Mouse (Mus musculus) left cerebral cortex, adult 2 months (tissue): ENCODE results near the gene Elovl2. TPM values are rescaled to one million over a fixed set of nuclear protein-coding genes. Genes with fewer than 3 reads are reported as not detected.
A peak's percentile ranks its signal among the peaks of the same experiment; 100 is the strongest.

Experiments used
- DNase-seq, 2 experiments: peaks; one replicate each; pipeline ENCODE4 v3.0.0; 2021 to 2022; ENCODE audit warnings: low spot score in 2 of 2, mixed read lengths in 1 of 2; ENCODE audit errors: extremely low spot score in 1 of 2
- H3K27ac ChIP-seq: fragments of 200-600 bp; 2 replicates; pipeline ENCODE4 v1.8.1; 2022
- H3K4me3 ChIP-seq: fragments of 200-600 bp; 2 replicates; pipeline ENCODE4 v1.8.1; 2022
- CTCF ChIP-seq: fragments of 200-600 bp; IDR thresholded peaks from 2 replicates; pipeline ENCODE4 v1.8.1; 2022; ENCODE audit warnings: antibody characterized with exemption, mild to moderate bottlenecking, moderate library complexity
- intact Hi-C: fragments of 180-260 bp; cut with DNase I; formaldehyde crosslinking; loops from one replicate; pipeline ENCODE4 v1.15.1; 2025
- total RNA-seq, 2 experiments: library from RNA; stranded (reverse); gene quantifications; 2 replicates each; pipeline ENCODE4 v1.2.3; 2021

The Elovl2 gene
- total RNA-seq, 2 experiments from 2014 or later, result 16.0 to 16.7 TPM

- Histone ChIP-seq H3K27ac (peak within 1 kb of the TSS; percentile 99), H3K4me3 (peak within 1 kb of the TSS; percentile 71)
- DNase-seq, result peak; percentile 90 to 96
- intact Hi-C loops, result loop anchor here (1.0 kb wide), 1 partner anchor 356 kb away; the partner anchor contains the start of gene Tmem170b
- peak; percentile 53 for TF ChIP-seq CTCF
Observed at GRCm38 (mm10) chr13:41249538-41250317, 29.5 kb upstream of the Elovl2 start, which contains the start of gene Smim13. Gene Smim13, plus strand, starts transcription at chr13:41249844.

- no peak for TF ChIP-seq CTCF
- DNase-seq, result no peak
- Histone ChIP-seq H3K4me3 (peak overlapping the region; percentile 71), H3K27ac (peak overlapping the region; percentile 99)
- intact Hi-C loops, result loop anchor here (1.0 kb wide), 1 partner anchor 356 kb away; the partner anchor contains the start of gene Tmem170b
Observed at GRCm38 (mm10) chr13:41248751-41249520, 28.7 kb upstream of the Elovl2 start.

GRCm38 (mm10) chr13:41244306-41244830 lies 24.2 kb upstream of the Elovl2 start:
- DNase-seq, result no peak
- Histone ChIP-seq H3K4me3 (no peak overlapping the region), H3K27ac (no peak overlapping the region)
- TF ChIP-seq CTCF, result no peak
- intact Hi-C loops, result loop anchor here (5.0 kb wide), 1 partner anchor 242 kb away; the partner anchor contains the start of gene Pak1ip1

GRCm38 (mm10) chr13:41241557-41241956 lies 21.4 kb upstream of the Elovl2 start:
- intact Hi-C loops, result loop anchor here (5.0 kb wide), 1 partner anchor 239 kb away; the partner anchor contains the start of gene Pak1ip1
- no peak for TF ChIP-seq CTCF
- DNase-seq, result no peak
- no peak overlapping the region for H3K27ac ChIP-seq
- no peak overlapping the region for H3K4me3 ChIP-seq

GRCm38 (mm10) chr13:41238805-41239130 lies 18.6 kb upstream of the Elovl2 start:
- intact Hi-C loops, result loop anchor here (1.0 to 5.0 kb wide), 5 partner anchors 92 to 454 kb away; no protein-coding TSS in a partner anchor
- no peak overlapping the region for H3K4me3 ChIP-seq
- no peak overlapping the region for H3K27ac ChIP-seq
- TF ChIP-seq CTCF, result peak; percentile 75
- no peak for DNase-seq

- DNase-seq, result no peak
- no peak for TF ChIP-seq CTCF
- intact Hi-C loops, result loop anchor here (1.0 to 5.0 kb wide), 5 partner anchors 92 to 454 kb away; no protein-coding TSS in a partner anchor
- no peak overlapping the region for H3K4me3 ChIP-seq
- H3K27ac ChIP-seq, result no peak overlapping the region
Observed at GRCm38 (mm10) chr13:41238035-41238804, 18.0 kb upstream of the Elovl2 start.

- H3K27ac ChIP-seq, result no peak overlapping the region
- DNase-seq, result no peak
- no peak for TF ChIP-seq CTCF
- H3K4me3 ChIP-seq, result no peak overlapping the region
- intact Hi-C loops, result loop anchor here (5.0 kb wide), 2 partner anchors 209 to 394 kb away; no protein-coding TSS in a partner anchor
Observed at GRCm38 (mm10) chr13:41235845-41236741, 15.9 kb upstream of the Elovl2 start.

- no peak for DNase-seq
- TF ChIP-seq CTCF, result no peak
- intact Hi-C loops, result loop anchor here (5.0 kb wide), 2 partner anchors 208 to 393 kb away; no protein-coding TSS in a partner anchor
- no peak overlapping the region for H3K4me3 ChIP-seq
- H3K27ac ChIP-seq, result no peak overlapping the region
Observed at GRCm38 (mm10) chr13:41235181-41235580, 15.0 kb upstream of the Elovl2 start.

GRCm38 (mm10) chr13:41233241-41233640 lies 13.0 kb upstream of the Elovl2 start:
- TF ChIP-seq CTCF, result no peak
- Histone ChIP-seq H3K27ac (no peak overlapping the region), H3K4me3 (no peak overlapping the region)
- intact Hi-C loops, result no loop called here
- DNase-seq, result no peak

- no peak for DNase-seq
- Histone ChIP-seq H3K4me3 (no peak overlapping the region), H3K27ac (no peak overlapping the region)
- TF ChIP-seq CTCF, result no peak
- intact Hi-C loops, result no loop called here
Observed at GRCm38 (mm10) chr13:41232209-41232608, 12.0 kb upstream of the Elovl2 start.
